Mouse (Mus musculus) right cerebral cortex, postnatal 10 days (tissue): ENCODE data around the gene Pkdcc.
A peak's percentile ranks its signal among the peaks of the same experiment; 100 is the strongest.

Experiments used
- DNase-seq, 2 experiments: peaks; one replicate each; pipeline ENCODE4 v3.0.0; 2021; ENCODE audit warnings: low spot score in 2 of 2

Gene Pkdcc

GRCm38 (mm10) chr17:83212422-83212821 lies 2.7 kb upstream of the Pkdcc start:
- no peak for DNase-seq

GRCm38 (mm10) chr17:83213228-83213915 lies 1.7 kb upstream of the Pkdcc start:
- no peak for DNase-seq

- peak; percentile 67 to 70 for DNase-seq
Measured at GRCm38 (mm10) chr17:83214161-83214592, 915 bp upstream of the Pkdcc start.

- DNase-seq: peak; percentile 52 to 58
Measured at GRCm38 (mm10) chr17:83215529-83216244, 595 bp downstream of the Pkdcc start.

- DNase-seq: no peak
Measured at GRCm38 (mm10) chr17:83216251-83216919, 1.3 kb downstream of the Pkdcc start.

GRCm38 (mm10) chr17:83218189-83218588 lies 3.1 kb downstream of the Pkdcc start:
- DNase-seq: no peak

GRCm38 (mm10) chr17:83218722-83219121 lies 3.6 kb downstream of the Pkdcc start:
- no peak for DNase-seq

DNA sequence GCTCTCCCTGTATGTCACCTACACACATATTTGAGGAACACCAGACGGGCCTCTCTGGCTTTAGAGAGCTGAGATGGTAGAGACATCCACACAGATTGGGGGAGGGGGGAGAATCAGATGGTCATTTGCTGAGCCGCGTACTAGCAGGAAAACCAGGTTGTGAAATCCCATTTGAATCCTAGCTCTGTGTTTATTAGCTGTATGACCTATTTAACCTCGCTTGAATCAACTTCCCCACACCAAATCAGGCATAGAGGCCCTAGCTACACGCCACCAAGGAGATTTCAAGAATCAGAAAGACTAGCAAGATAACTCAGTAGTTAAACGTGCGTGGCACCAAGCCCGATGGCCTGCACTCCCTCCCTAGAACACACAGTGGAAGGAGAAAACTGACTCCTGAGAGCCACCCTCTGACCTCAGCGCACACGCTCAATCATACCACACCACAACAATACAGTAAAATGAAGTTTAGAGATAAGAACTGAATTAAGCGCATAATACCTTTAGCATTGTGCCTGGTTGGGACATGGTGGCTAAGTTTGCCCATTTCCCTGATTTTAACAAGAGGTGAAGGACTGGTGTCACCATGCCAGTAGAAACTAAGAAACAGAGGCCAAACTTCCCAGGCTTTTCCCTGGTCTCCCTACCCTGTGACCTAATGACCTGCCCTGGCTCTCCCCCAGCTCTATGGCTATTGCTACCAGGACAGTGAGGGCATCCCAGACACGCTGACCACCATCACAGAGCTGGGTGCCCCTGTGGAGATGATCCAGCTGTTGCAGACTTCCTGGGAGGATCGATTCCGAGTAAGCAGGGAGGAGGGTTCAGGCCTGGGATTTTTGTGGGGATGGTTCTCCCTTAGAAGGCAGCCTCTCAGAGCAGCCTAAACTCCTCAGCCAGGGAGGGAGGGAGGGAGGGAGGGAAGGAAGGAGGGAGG lies 4.5 kb downstream of the Pkdcc start:
- no peak for DNase-seq

DNA sequence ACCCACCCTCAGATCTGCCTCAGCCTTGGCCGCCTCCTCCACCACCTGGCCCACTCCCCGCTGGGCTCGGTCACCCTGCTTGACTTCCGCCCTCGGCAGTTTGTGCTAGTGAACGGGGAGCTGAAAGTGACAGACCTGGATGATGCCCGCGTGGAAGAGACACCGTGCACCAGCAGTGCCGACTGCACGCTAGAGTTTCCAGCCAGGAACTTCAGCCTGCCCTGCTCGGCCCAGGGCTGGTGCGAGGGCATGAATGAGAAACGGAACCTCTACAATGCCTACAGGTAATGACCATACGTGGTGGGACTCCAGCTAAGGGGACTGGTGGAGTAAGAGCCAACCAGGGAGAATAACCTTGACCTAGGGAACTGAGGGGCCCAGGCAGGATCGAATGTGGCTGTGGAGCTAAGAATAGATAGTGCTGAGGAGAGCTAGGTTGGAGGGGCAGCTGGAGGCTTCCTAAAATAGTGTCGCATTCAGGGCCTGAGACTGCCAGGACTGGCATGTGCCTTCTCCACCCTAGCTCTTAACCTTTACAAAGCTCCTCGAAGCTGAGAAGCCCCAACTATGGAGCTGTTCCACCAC lies 6.0 kb downstream of the Pkdcc start:
- DNase-seq: no peak

- DNase-seq: no peak
Measured at GRCm38 (mm10) chr17:83221611-83222500, 6.8 kb downstream of the Pkdcc start.

DNA sequence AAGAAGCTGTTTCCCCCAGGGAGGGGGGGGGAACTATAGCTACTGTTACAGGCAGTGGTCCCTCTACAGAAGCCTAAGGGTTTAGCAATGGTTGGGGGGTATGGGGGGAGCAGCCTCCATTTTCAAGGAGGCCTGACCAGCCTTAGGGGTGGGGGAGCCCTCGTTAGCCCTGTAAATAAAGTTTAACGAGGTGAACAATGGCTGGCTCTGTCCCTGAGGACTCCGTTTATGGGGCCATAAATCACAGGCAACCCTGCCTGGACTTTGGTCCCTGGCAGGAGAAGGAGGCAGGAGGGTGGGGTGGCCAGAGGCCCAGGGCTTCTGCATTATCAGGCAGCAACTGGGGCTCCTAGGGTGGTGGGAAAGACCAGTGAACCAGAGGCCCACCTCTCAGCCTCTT lies 7.6 kb downstream of the Pkdcc start:
- no peak for DNase-seq

DNA sequence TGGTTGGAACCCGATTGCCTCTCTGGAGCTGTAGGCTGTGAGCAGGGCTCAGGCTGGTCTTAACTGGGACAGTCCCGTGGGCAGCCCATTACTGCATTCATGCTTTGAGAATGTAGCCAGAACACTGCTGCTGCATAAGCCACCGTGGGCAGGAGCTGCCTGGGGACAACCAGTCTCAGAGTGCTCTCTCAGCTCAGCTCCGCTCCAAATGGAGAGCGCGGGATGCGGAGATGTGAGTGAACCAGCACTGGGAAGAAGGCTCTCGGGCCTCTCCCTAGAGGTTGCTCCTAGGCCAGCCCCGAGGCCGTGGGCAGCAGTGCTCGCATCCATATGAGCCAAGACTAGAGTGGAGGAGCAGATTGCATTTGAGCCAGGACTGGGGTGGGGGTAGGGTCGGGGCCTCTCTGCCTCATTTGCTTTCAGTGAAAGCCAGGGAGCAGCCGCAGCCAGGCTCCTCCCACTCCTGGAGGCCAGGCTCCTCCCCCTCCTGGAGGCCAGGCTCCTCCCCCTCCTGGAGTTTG lies 9.4 kb downstream of the Pkdcc start:
- DNase-seq: peak in 1 of 2 experiments; percentile 49

DNA sequence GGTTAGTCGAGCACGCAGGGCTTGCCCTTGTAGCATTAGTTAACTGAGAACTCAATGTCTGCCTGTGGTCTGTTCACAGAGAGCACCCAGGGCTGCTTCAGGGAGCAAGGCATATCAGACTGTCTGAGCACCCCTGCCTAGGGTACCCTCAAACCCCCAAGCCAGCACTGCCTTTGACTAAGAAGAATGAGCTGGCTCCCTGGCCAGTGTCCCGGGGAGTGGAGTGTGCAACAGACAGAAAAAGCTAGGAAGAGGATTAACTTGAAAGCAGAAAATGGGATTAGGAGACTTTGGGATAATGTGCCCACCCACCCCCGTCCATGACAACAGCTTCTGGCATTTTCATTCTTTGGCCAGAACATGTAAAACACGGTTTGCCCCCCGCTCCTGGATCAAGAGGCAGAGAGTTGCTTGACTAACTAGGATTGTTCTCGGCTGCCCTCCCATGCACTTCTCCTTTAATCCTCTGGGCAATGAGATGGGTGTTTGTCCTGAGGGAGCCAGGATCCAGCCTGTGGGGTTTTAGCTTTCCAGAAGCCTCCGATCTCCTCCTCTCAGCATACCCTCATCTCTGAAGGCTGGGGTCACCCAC lies 11.4 kb downstream of the Pkdcc start:
- DNase-seq: no peak

- DNase-seq: no peak
Measured at GRCm38 (mm10) chr17:83231357-83231756, 16.3 kb downstream of the Pkdcc start.

DNA sequence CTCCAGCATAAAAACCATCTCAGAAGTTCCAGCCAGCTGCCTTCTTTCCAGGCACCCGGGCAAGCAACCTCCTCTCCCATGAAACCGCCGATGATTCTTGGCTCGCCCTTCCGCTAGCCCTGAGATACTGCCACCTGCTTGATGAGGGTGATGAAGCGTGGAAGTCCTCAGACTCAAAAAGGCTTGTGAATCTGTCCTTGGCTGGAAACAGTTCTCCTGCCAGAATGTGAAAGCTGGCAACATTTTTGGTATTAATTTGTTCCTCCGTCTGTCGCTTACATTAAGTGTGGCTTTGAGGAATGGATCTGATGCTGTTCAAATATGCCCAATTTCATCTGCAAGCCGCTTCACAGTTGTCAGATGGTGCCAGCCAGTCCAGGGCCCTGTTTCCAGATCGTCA lies 20.1 kb downstream of the Pkdcc start:
- DNase-seq: no peak

DNA sequence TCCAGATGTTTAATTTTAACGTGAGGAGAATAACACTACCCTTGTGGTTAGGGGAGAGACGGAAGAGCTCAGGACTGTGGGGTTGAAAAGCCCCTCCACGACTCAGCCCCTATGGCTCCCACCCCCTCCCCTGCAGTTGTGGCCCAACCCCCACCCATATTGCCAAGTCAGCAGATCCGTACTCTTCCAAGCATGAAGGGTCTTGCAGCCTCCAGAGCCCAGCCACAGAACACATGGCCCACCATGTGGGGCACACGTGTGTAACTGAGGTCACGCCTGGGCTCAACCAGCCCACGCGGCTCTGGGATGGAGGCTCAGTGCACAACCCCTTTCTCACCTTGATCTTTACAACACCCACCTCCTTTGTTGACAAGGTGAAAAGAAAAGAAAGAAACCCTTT lies 21.1 kb downstream of the Pkdcc start:
- DNase-seq: no peak

- DNase-seq: peak in 1 of 2 experiments; percentile 58
Measured at GRCm38 (mm10) chr17:83238123-83239058, 23.3 kb downstream of the Pkdcc start.

GRCm38 (mm10) chr17:83244502-83244901 lies 29.4 kb downstream of the Pkdcc start:
- no peak for DNase-seq
